ENCODE assay signal across 19 mouse cellular contexts in genomic region chr3:57181587-57181986, GRCm38 (mm10).
DNase-seq lines count a peak whose midpoint lies in the region; ATAC-seq and TF ChIP-seq lines count a peak whose summit lies in the region.
"Had no signal": no experiment of that assay in that cellular context is flagged by ENCODE, and none has a peak within 500 bp of the region (broad histone marks: within the 10 kb centered on the region; RNA-seq: fewer than 3 reads in every experiment).

No protein-coding gene starts in this region.

- H3K9me3 ChIP-seq in lung, postnatal 0 days (ENCODE audit: low read length), result no peaks in the 10 kb centered on the region
- H3K9me3 ChIP-seq: heart, embryonic 12.5 days; hindbrain, embryonic 10.5 days; kidney, embryonic 15.5 days; liver, embryonic 12.5 days; lung, embryonic 15.5 days had no signal

- no peaks in the 10 kb centered on the region for H3K4me1 ChIP-seq in lung, postnatal 0 days (ENCODE audit: insufficient read depth, low read depth, low read length)
- H3K4me1 ChIP-seq: heart, embryonic 12.5 days; hindbrain, embryonic 10.5 days; kidney, embryonic 15.5 days; liver, embryonic 12.5 days; lung, embryonic 15.5 days; megakaryocyte, embryonic 14.5 days had no signal

- no peak overlapping the region for H3K27ac ChIP-seq in lung, postnatal 0 days (ENCODE audit: low read length)
- H3K27ac ChIP-seq: hindbrain, embryonic 10.5 days; kidney, embryonic 15.5 days; liver, embryonic 12.5 days; lung, embryonic 15.5 days had no signal

- no peak for TF ChIP-seq CTCF in lung, postnatal 0 days (IDR thresholded peaks at IDR 0.05)

- peak; percentile 86 for DNase-seq in heart, adult 11 months
- no peak for DNase-seq in heart, adult 9 months (ENCODE audit: low spot score in 2 of 2)
- peak; percentile 12 for DNase-seq in lung, postnatal 0 days (ENCODE audit: low spot score)
- no peak for DNase-seq in lung, postnatal 4 days
- peak; percentile 29 for DNase-seq in adrenal gland, postnatal 10 days
- peak; percentile 2 for DNase-seq in skeletal muscle tissue, adult 2 months (ENCODE audit: low read depth, low spot score)
- DNase-seq in frontal cortex, adult 2 months (ENCODE audit: extremely low spot score in 1 of 2, low spot score in 1 of 2), result no peak
- DNase-seq in layer of hippocampus, postnatal 10 days (ENCODE audit: low spot score in 2 of 2), result no peak
- DNase-seq: cerebellum, adult 11-12 months; cerebellum, postnatal 36 days; gastrocnemius, postnatal 10 days; thymus, postnatal 4 days had no signal

- H3K9ac ChIP-seq in lung, postnatal 0 days (replicated peaks; ENCODE audit: low read depth), result no peak overlapping the region
- H3K9ac ChIP-seq: heart, embryonic 12.5 days; kidney, embryonic 15.5 days; liver, embryonic 12.5 days; lung, embryonic 15.5 days had no signal

- no peak for TF ChIP-seq EP300 in lung, postnatal 0 days (IDR thresholded peaks at IDR 0.05)

- H3K27me3 ChIP-seq in lung, postnatal 0 days (replicated peaks; ENCODE audit: insufficient read depth, low read length), result no peaks in the 10 kb centered on the region
- H3K27me3 ChIP-seq: heart, embryonic 12.5 days; kidney, embryonic 15.5 days; liver, embryonic 12.5 days; lung, embryonic 15.5 days; megakaryocyte, embryonic 14.5 days had no signal

- 33% methylated on average over 4 of the region's 4 CpGs for WGBS in lung, postnatal 0 days

- H3K36me3 ChIP-seq in lung, postnatal 0 days (ENCODE audit: insufficient read depth, low read length), result no peaks in the 10 kb centered on the region
- H3K36me3 ChIP-seq: heart, embryonic 12.5 days; hindbrain, embryonic 10.5 days; kidney, embryonic 15.5 days; liver, embryonic 12.5 days; lung, embryonic 15.5 days had no signal

- H3K4me2 ChIP-seq in lung, postnatal 0 days (replicated peaks; ENCODE audit: low read depth, low read length), result no peak overlapping the region
- H3K4me2 ChIP-seq: heart, embryonic 12.5 days; kidney, embryonic 15.5 days; liver, embryonic 12.5 days; lung, embryonic 15.5 days had no signal

- ATAC-seq in lung, postnatal 0 days, result no peak
- ATAC-seq: liver, embryonic 12.5 days; midbrain, embryonic 16.5 days had no signal

- H3K4me3 ChIP-seq in lung, postnatal 0 days (ENCODE audit: low read depth, low read length), result no peak overlapping the region
- H3K4me3 ChIP-seq: heart, embryonic 12.5 days; hindbrain, embryonic 10.5 days; kidney, embryonic 15.5 days; liver, embryonic 12.5 days; lung, embryonic 15.5 days; megakaryocyte, embryonic 14.5 days had no signal

Comparison
In these comparisons a context has a peak if more than half of its experiments do, and no peak if none do; other contexts are left out.
1. DNase-seq: peak in heart, adult 11 months (single experiment), lung, postnatal 0 days (single experiment), adrenal gland, postnatal 10 days (single experiment) and skeletal muscle tissue, adult 2 months (single experiment); none in heart, adult 9 months (0 of 2), lung, postnatal 4 days (0 of 2), frontal cortex, adult 2 months (0 of 2) and layer of hippocampus, postnatal 10 days (0 of 2).